Mouse (Mus musculus) kidney, postnatal 0 days (tissue): ENCODE measurements at regions not wholly inside any gene's neighbourhood (a gene's known extent, or its start where the extent isn't known, plus 50 kb on each side); places are given as distances from the start of the nearest gene placed in this dataset.

Experiments
- ATAC-seq: fragments of 200-750 bp; cut with Nextera tagmentation; replicated peaks from 2 replicates; pipeline ENCODE4 v1.8.0; 2017; ENCODE audit warnings: low read depth, moderate number of reproducible peaks, moderate TSS enrichment, moderate library complexity; ENCODE audit not compliant: low FRiP score
- DNase-seq: peaks from one replicate; pipeline ENCODE4 v3.0.0-alpha.2; 2016; ENCODE audit warnings: low spot score
- H3K27ac ChIP-seq: fragments of 300-500 bp; sonication (generic); 2 replicates; pipeline ENCODE4 v1.5.1; 2014; ENCODE audit warnings: mild to moderate bottlenecking
- H3K27me3 ChIP-seq: fragments of 300-500 bp; sonication (generic); 2 replicates; pipeline ENCODE4 v1.6.1; 2014; ENCODE audit warnings: low read length, mixed read lengths; ENCODE audit not compliant: insufficient read depth
- H3K36me3 ChIP-seq: fragments of 300-500 bp; sonication (generic); 2 replicates; pipeline ENCODE4 v1.6.1; 2014; ENCODE audit warnings: low read length, mixed read lengths; ENCODE audit not compliant: insufficient read depth
- H3K4me1 ChIP-seq: fragments of 300-500 bp; sonication (generic); replicated peaks from 2 replicates; pipeline ENCODE4 v1.6.1; 2014; ENCODE audit warnings: antibody characterized with exemption, low read length, mixed read lengths; ENCODE audit not compliant: insufficient read depth
- H3K4me2 ChIP-seq: fragments of 300-500 bp; sonication (generic); 2 replicates; pipeline ENCODE4 v1.6.1; 2014; ENCODE audit warnings: mild to moderate bottlenecking, low read length, moderate library complexity, mixed read lengths
- H3K4me3 ChIP-seq: fragments of 300-500 bp; sonication (generic); replicated peaks from 2 replicates; pipeline ENCODE4 v1.5.1; 2014; ENCODE audit warnings: low read depth, low read length
- H3K9ac ChIP-seq: fragments of 300-500 bp; sonication (generic); 2 replicates; pipeline ENCODE4 v1.6.1; 2014; ENCODE audit warnings: low read depth, low read length
- H3K9me3 ChIP-seq: fragments of 300-500 bp; sonication (generic); replicated peaks from 2 replicates; pipeline ENCODE4 v1.6.1; 2016; ENCODE audit warnings: low read length, inconsistent platforms, mixed read lengths
- CTCF ChIP-seq: IDR thresholded peaks from 2 replicates; pipeline ENCODE4 v1.5.1; 2016; ENCODE audit warnings: antibody characterized with exemption, low read depth, mild to moderate bottlenecking, moderate library complexity
- WGBS: fragments of 180-500 bp; shearing (Covaris S2); extraction: QIAGEN DNeasy Blood & Tissue Kit; methylation state at CpG from one replicate; pipeline ENCODE4 v1.1.7; 2014; 5-methylcytosine and 5-hydroxymethylcytosine counted together

- Histone ChIP-seq H3K9me3 (no peaks in the 10 kb centered on the region), H3K27me3 (no peaks in the 10 kb centered on the region), H3K4me3 (no peak overlapping the region), H3K36me3 (no peaks in the 10 kb centered on the region), H3K4me2 (no peak overlapping the region), H3K27ac (no peak overlapping the region), H3K9ac (no peak overlapping the region), H3K4me1 (peaks cover 15% of the 10 kb centered on the region)
- WGBS = 62% methylated on average over 1 of the region's 1 CpGs
- TF ChIP-seq CTCF = no peak
- ATAC-seq (no peak), DNase-seq (no peak)
Observed at GRCm38 (mm10) chr7:83079842-83080241, 212.7 kb downstream of the Mex3b start.

GRCm38 (mm10) chr7:83084496-83085082 is 217.5 kb downstream of the Mex3b start:
- no peak overlapping the region for H3K4me2 ChIP-seq
- ATAC-seq = no peak
- 0 out of 2 replicates have a peak, but pooled peaks cover 2% of the 10 kb centered on the region for H3K4me1 ChIP-seq
- WGBS = 75% methylated on average over 6 of the region's 6 CpGs
- no peaks in the 10 kb centered on the region for H3K27me3 ChIP-seq
- no peaks in the 10 kb centered on the region for H3K36me3 ChIP-seq
- H3K9me3 ChIP-seq = no peaks in the 10 kb centered on the region
- H3K4me3 ChIP-seq = no peak overlapping the region
- no peak overlapping the region for H3K9ac ChIP-seq
- no peak for TF ChIP-seq CTCF
- H3K27ac ChIP-seq = no peak overlapping the region
- DNase-seq = no peak

GRCm38 (mm10) chr7:83085547-83086158 is 218.5 kb downstream of the Mex3b start:
- no peaks in the 10 kb centered on the region for H3K27me3 ChIP-seq
- WGBS = 64% methylated on average over 4 of the region's 4 CpGs
- no peak for TF ChIP-seq CTCF
- no peaks in the 10 kb centered on the region for H3K9me3 ChIP-seq
- H3K27ac ChIP-seq = no peak overlapping the region
- H3K9ac ChIP-seq = no peak overlapping the region
- H3K4me2 ChIP-seq = no peak overlapping the region
- H3K4me3 ChIP-seq = no peak overlapping the region
- DNase-seq (no peak), ATAC-seq (no peak)
- H3K4me1 ChIP-seq = 0 out of 2 replicates have a peak, but pooled peaks cover 5% of the 10 kb centered on the region
- no peaks in the 10 kb centered on the region for H3K36me3 ChIP-seq

- Histone ChIP-seq H3K4me1 (0 out of 2 replicates have a peak, but pooled peaks cover 5% of the 10 kb centered on the region), H3K36me3 (no peaks in the 10 kb centered on the region), H3K27ac (no peak overlapping the region), H3K4me2 (no peak overlapping the region), H3K27me3 (no peaks in the 10 kb centered on the region), H3K9me3 (no peaks in the 10 kb centered on the region), H3K4me3 (no peak overlapping the region), H3K9ac (no peak overlapping the region)
- TF ChIP-seq CTCF = no peak
- 60% methylated on average over 4 of the region's 4 CpGs for WGBS
- DNase-seq (no peak), ATAC-seq (no peak)
Observed at GRCm38 (mm10) chr7:83087408-83087807, 220.3 kb downstream of the Mex3b start.

- no peak for ATAC-seq
- H3K9ac ChIP-seq = no peak overlapping the region
- no peaks in the 10 kb centered on the region for H3K9me3 ChIP-seq
- 0 out of 2 replicates have a peak, but pooled peaks cover 5% of the 10 kb centered on the region for H3K4me1 ChIP-seq
- no peak overlapping the region for H3K27ac ChIP-seq
- TF ChIP-seq CTCF = no peak
- WGBS = 28% methylated on average over 4 of the region's 4 CpGs
- no peak overlapping the region for H3K4me2 ChIP-seq
- H3K36me3 ChIP-seq = no peaks in the 10 kb centered on the region
- no peaks in the 10 kb centered on the region for H3K27me3 ChIP-seq
- DNase-seq = peak; percentile 43
- H3K4me3 ChIP-seq = no peak overlapping the region
Observed at GRCm38 (mm10) chr7:83088125-83088524, 221.0 kb downstream of the Mex3b start.

GRCm38 (mm10) chr7:83089330-83089982 is 222.3 kb downstream of the Mex3b start:
- Histone ChIP-seq H3K27me3 (no peaks in the 10 kb centered on the region), H3K9me3 (no peaks in the 10 kb centered on the region), H3K4me1 (0 out of 2 replicates have a peak, but pooled peaks cover 5% of the 10 kb centered on the region), H3K4me2 (peak overlapping the region; percentile 25; the same call in 1 of the 2 replicates), H3K27ac (peak overlapping the region; percentile 25; the same call in 1 of the 2 replicates), H3K36me3 (no peaks in the 10 kb centered on the region), H3K4me3 (no peak overlapping the region), H3K9ac (0 out of 2 replicates have a peak overlapping the region, but pooled peaks have one; percentile 35)
- peak; percentile 27; the same call in 1 of the 2 replicates for TF ChIP-seq CTCF
- 13% methylated on average over 8 of the region's 8 CpGs for WGBS
- DNase-seq = peak; percentile 81
- peak; percentile 62 for ATAC-seq
